Mouse (Mus musculus) embryo, embryonic 9.5 days (tissue): Measurements from ENCODE around the gene Slitrk5.
"Not testable (repeated sequence)": the region's sequence is repeated elsewhere in the genome, so short reads cannot be mapped to it uniquely, and the experiment has no call there.

Source experiments
- DNase-seq: peaks from one replicate; pipeline ENCODE4 v3.0.0-alpha.2; 2017; ENCODE audit errors: extremely low spot score

Slitrk5 gene

GRCm38 (mm10) chr14:111674664-111675147 is at the start of gene Slitrk5:
Gene Slitrk5 (plus strand): TSS chr14:111675097.
- DNase-seq = peak; percentile 88

GRCm38 (mm10) chr14:111672942-111673341 is 2.0 kb upstream of the Slitrk5 start:
- DNase-seq = peak; percentile 2

GRCm38 (mm10) chr14:111675211-111676165 is 591 bp downstream of the Slitrk5 start:
- peak; percentile 79 for DNase-seq

GRCm38 (mm10) chr14:111676166-111676581 is 1.3 kb downstream of the Slitrk5 start:
- peak; percentile 73 for DNase-seq

- DNase-seq = peak; percentile 63
Measured at GRCm38 (mm10) chr14:111676851-111677291, 2.0 kb downstream of the Slitrk5 start.

- DNase-seq = peak; percentile 24
Measured at GRCm38 (mm10) chr14:111677361-111678070, 2.6 kb downstream of the Slitrk5 start.

- DNase-seq = no peak
Measured at GRCm38 (mm10) chr14:111680271-111680670, 5.4 kb downstream of the Slitrk5 start.

- peak; percentile 74 for DNase-seq
Measured at GRCm38 (mm10) chr14:111681092-111681708, 6.3 kb downstream of the Slitrk5 start.

- no peak for DNase-seq
Measured at GRCm38 (mm10) chr14:111681773-111682172, 6.9 kb downstream of the Slitrk5 start.

GRCm38 (mm10) chr14:111683543-111683942 is 8.6 kb downstream of the Slitrk5 start:
- no peak for DNase-seq

GRCm38 (mm10) chr14:111690139-111690538 is 15.2 kb downstream of the Slitrk5 start:
- DNase-seq = not testable (repeated sequence)

GRCm38 (mm10) chr14:111729833-111730232 is 54.9 kb downstream of the Slitrk5 start:
- DNase-seq = no peak
